Mouse (Mus musculus) midbrain, embryonic 15.5 days (tissue): Measurements from ENCODE around the gene 0610009B22Rik. TPM values are rescaled to one million over a fixed set of nuclear protein-coding genes. Genes with fewer than 3 reads are reported as not detected.

Source experiments
- ATAC-seq: fragments of 200-750 bp; cut with Nextera tagmentation; replicated peaks from 2 replicates; pipeline ENCODE4 v1.8.0; 2017; ENCODE audit warnings: moderate TSS enrichment
- H3K27ac ChIP-seq: fragments of 300-500 bp; sonication (generic); 2 replicates; pipeline ENCODE4 v1.5.1; 2015; ENCODE audit warnings: mild to moderate bottlenecking, inconsistent platforms
- H3K27me3 ChIP-seq: fragments of 300-500 bp; sonication (generic); replicated peaks from 2 replicates; pipeline ENCODE4 v1.6.1; 2015; ENCODE audit warnings: inconsistent platforms
- H3K36me3 ChIP-seq: fragments of 300-500 bp; sonication (generic); replicated peaks from 2 replicates; pipeline ENCODE4 v1.6.1; 2015; ENCODE audit warnings: inconsistent platforms
- H3K4me1 ChIP-seq: fragments of 300-500 bp; sonication (generic); 2 replicates; pipeline ENCODE4 v1.6.1; 2015; ENCODE audit warnings: inconsistent platforms
- H3K4me2 ChIP-seq: fragments of 300-500 bp; sonication (generic); 2 replicates; pipeline ENCODE4 v1.6.1; 2015; ENCODE audit warnings: inconsistent platforms, mild to moderate bottlenecking, moderate library complexity
- H3K4me3 ChIP-seq: fragments of 300-500 bp; sonication (generic); 2 replicates; pipeline ENCODE4 v1.5.1; 2015; ENCODE audit warnings: mild to moderate bottlenecking, inconsistent platforms
- H3K9ac ChIP-seq: fragments of 300-500 bp; sonication (generic); 2 replicates; pipeline ENCODE4 v1.6.1; 2015; ENCODE audit warnings: mild to moderate bottlenecking, inconsistent platforms
- H3K9me3 ChIP-seq: fragments of 300-500 bp; sonication (generic); 2 replicates; pipeline ENCODE4 v1.6.1; 2016; ENCODE audit warnings: inconsistent platforms
- WGBS: fragments of 180-500 bp; shearing (Covaris S2); methylation state at CpG from one replicate; pipeline ENCODE4 v1.1.7; 2015; ENCODE audit warnings: mixed read lengths; 5-methylcytosine and 5-hydroxymethylcytosine counted together
- polyA plus RNA-seq: library from polyadenylated mRNA; unstranded; fragments of >200 nt; fragmentation: Nextera tagmentation; extraction: Ambion mirVana; gene quantifications from 2 replicates; pipeline ENCODE4 v1.2.1, GENCODE M21; 2015

The 0610009B22Rik gene
- polyA plus RNA-seq, 1 experiment from 2014 or later, result 86.0 TPM

GRCm38 (mm10) chr11:51656798-51657521 lies 31.7 kb downstream of the 0610009B22Rik start:
- 84% methylated on average over 10 of the region's 10 CpGs for WGBS
- no peaks in the 10 kb centered on the region for H3K4me1 ChIP-seq

GRCm38 (mm10) chr11:51654891-51655290 lies 33.8 kb downstream of the 0610009B22Rik start:
- peaks cover 11% of the 10 kb centered on the region for H3K4me1 ChIP-seq
- H3K4me2 ChIP-seq, result no peak overlapping the region
- H3K27ac ChIP-seq, result no peak overlapping the region
- no peak overlapping the region for H3K9ac ChIP-seq
- 92% methylated on average over 3 of the region's 3 CpGs for WGBS
- no peaks in the 10 kb centered on the region for H3K36me3 ChIP-seq
- H3K27me3 ChIP-seq, result peaks cover 4% of the 10 kb centered on the region; the same call in 1 of the 2 replicates
- H3K9me3 ChIP-seq, result no peaks in the 10 kb centered on the region
- H3K4me3 ChIP-seq, result no peak overlapping the region
- ATAC-seq, result no peak

More at GRCm38 (mm10) chr11:51656798-51657521, 31.7 kb downstream of the 0610009B22Rik start:
- Histone ChIP-seq H3K9ac (no peak overlapping the region), H3K27me3 (no peaks in the 10 kb centered on the region), H3K4me3 (no peak overlapping the region), H3K9me3 (no peaks in the 10 kb centered on the region), H3K4me2 (no peak overlapping the region), H3K36me3 (no peaks in the 10 kb centered on the region), H3K27ac (no peak overlapping the region)
- no peak for ATAC-seq

DNA sequence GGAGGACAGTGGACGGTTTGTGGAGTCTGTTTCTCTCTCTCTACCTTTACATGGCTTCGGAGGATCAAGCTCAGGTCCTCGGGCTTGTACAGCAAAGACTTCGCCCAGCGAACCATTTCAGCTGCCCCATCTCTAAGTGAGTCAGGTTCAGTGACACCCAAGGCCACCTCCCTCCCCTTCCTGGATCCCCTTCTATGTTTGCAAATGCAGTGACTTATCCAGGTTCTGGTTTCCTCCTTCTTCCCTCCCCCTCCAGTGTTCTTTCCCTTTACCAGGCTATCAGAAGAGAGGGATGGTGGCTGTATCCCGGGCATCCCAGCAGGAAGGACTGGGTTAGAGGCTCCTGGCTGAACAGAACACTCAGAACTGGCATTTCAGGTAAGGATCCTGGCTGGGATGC lies 34.9 kb downstream of the 0610009B22Rik start:
- peaks cover 14% of the 10 kb centered on the region for H3K27me3 ChIP-seq
- H3K27ac ChIP-seq, result no peak overlapping the region
- no peak for ATAC-seq
- H3K4me2 ChIP-seq, result no peak overlapping the region
- H3K36me3 ChIP-seq, result no peaks in the 10 kb centered on the region
- H3K9me3 ChIP-seq, result no peaks in the 10 kb centered on the region
- H3K4me3 ChIP-seq, result no peak overlapping the region
- H3K4me1 ChIP-seq, result peaks cover 23% of the 10 kb centered on the region
- no peak overlapping the region for H3K9ac ChIP-seq
- 94% methylated on average over 6 of the region's 6 CpGs for WGBS

- H3K27me3 ChIP-seq, result peaks cover 14% of the 10 kb centered on the region
- no peak overlapping the region for H3K27ac ChIP-seq
- no peak overlapping the region for H3K4me3 ChIP-seq
- no peak overlapping the region for H3K4me2 ChIP-seq
- WGBS, result 89% methylated on average over 4 of the region's 4 CpGs
- no peak overlapping the region for H3K9ac ChIP-seq
- ATAC-seq, result no peak
- peaks cover 26% of the 10 kb centered on the region for H3K4me1 ChIP-seq
- no peaks in the 10 kb centered on the region for H3K36me3 ChIP-seq
- H3K9me3 ChIP-seq, result no peaks in the 10 kb centered on the region
Measured at GRCm38 (mm10) chr11:51652889-51653418, 35.7 kb downstream of the 0610009B22Rik start.

DNA sequence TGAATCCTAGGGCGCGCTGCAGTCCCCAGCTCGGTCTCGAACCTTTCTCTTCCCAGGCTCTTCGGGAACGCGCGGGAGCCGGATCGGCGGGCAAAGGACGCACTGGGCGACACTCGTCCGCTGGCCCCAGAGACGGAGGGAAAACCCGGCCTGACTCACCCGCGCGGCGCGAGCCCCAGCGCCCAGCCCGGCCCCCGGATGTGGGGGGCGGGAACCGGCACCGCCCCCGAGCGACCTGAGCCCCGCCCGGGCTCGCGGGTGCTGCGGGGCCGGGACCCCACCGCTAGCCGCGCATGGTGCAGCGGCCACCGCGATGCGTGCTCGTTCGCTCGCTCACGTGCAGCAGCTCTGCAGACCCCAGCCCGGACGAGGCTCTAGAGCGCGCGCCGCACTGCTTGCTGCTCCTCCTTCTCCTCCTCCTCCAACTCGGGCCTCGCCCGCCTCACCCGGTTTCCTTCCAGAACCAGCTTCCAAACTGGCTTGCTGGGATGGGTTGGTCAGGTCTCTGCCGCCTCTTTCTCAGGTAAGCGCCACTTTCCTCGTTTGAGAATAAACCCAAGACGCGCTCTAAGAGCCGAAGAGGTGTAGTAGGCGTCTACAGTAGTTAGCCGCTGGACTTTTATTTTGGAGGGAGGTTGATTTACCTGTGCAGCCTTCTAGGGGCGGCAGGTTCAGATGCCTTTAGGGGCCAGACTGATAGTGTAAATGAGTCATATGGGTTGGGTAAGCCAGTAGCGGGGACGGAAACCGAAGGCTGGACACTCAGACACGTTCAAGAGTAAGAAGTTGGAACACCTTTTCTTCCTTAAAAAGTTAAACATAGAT lies 37.8 kb downstream of the 0610009B22Rik start, which contains the start of the genes N4bp3 and D930048N14Rik:
N4bp3 (minus strand) TSS at position 152 of the 825 bp plus-strand sequence.
D930048N14Rik (plus strand) TSS at position 264 of the 825 bp plus-strand sequence.
- ATAC-seq, result peak; percentile 84
- Histone ChIP-seq H3K9me3 (no peaks in the 10 kb centered on the region), H3K27ac (0 out of 2 replicates have a peak within 1 kb of the TSS, but pooled peaks have one; percentile 15), H3K9ac (peak within 1 kb of the TSS; percentile 64), H3K4me3 (peak within 1 kb of the TSS; percentile 76), H3K36me3 (no peaks in the 10 kb centered on the region), H3K4me2 (peak within 1 kb of the TSS; percentile 97), H3K4me1 (peaks cover 26% of the 10 kb centered on the region), H3K27me3 (peaks cover 14% of the 10 kb centered on the region)
- WGBS, result 1% methylated on average over 69 of the region's 70 CpGs

DNA sequence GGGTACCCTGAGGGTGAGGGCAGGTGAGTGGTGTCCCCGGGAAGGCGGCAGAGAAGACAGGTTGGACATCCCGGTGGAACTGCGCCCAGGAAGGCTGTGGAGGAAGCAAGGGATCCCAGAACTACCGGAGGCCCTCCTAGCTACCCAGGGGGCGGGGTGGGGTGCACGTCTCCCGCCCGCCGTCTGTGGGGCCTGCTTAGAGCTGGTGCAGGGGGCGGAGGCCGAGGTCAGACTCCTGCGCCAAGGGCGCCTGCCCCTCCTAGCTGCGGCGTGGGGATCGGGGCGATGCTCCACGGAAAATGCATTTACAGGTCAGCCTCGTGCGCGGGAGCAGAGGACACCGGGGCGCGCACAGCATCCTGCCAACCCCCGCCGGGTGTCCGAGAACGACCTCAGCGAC lies 38.4 kb downstream of the 0610009B22Rik start:
- H3K4me2 ChIP-seq, result peak overlapping the region; percentile 97
- H3K4me1 ChIP-seq, result peaks cover 26% of the 10 kb centered on the region
- ATAC-seq, result 0 out of 2 replicates have a peak, but pooled peaks have one; percentile 8
- no peaks in the 10 kb centered on the region for H3K9me3 ChIP-seq
- H3K27ac ChIP-seq, result 0 out of 2 replicates have a peak overlapping the region, but pooled peaks have one; percentile 15
- WGBS, result under 1% methylated on average over 30 of the region's 30 CpGs
- H3K27me3 ChIP-seq, result peaks cover 14% of the 10 kb centered on the region
- H3K4me3 ChIP-seq, result peak overlapping the region; percentile 76
- H3K9ac ChIP-seq, result peak overlapping the region; percentile 64
- no peaks in the 10 kb centered on the region for H3K36me3 ChIP-seq

- no peaks in the 10 kb centered on the region for H3K36me3 ChIP-seq
- peak overlapping the region; percentile 76 for H3K4me3 ChIP-seq
- H3K27me3 ChIP-seq, result peaks cover 14% of the 10 kb centered on the region
- WGBS, result 6% methylated on average over 7 of the region's 7 CpGs
- H3K27ac ChIP-seq, result no peak overlapping the region
- peak overlapping the region; percentile 97 for H3K4me2 ChIP-seq
- H3K4me1 ChIP-seq, result peaks cover 26% of the 10 kb centered on the region
- peak overlapping the region; percentile 64 for H3K9ac ChIP-seq
- H3K9me3 ChIP-seq, result no peaks in the 10 kb centered on the region
- no peak for ATAC-seq
Measured at GRCm38 (mm10) chr11:51649889-51650199, 38.8 kb downstream of the 0610009B22Rik start.

- H3K4me1 ChIP-seq, result peaks cover 26% of the 10 kb centered on the region
- H3K27me3 ChIP-seq, result peaks cover 14% of the 10 kb centered on the region
- no peak overlapping the region for H3K27ac ChIP-seq
- no peak for ATAC-seq
- H3K36me3 ChIP-seq, result no peaks in the 10 kb centered on the region
- H3K4me3 ChIP-seq, result peak overlapping the region; percentile 76
- WGBS, result 26% methylated on average over 11 of the region's 11 CpGs
- H3K9me3 ChIP-seq, result no peaks in the 10 kb centered on the region
- peak overlapping the region; percentile 97 for H3K4me2 ChIP-seq
- H3K9ac ChIP-seq, result peak overlapping the region; percentile 64
Measured at GRCm38 (mm10) chr11:51649111-51649888, 39.4 kb downstream of the 0610009B22Rik start.

DNA sequence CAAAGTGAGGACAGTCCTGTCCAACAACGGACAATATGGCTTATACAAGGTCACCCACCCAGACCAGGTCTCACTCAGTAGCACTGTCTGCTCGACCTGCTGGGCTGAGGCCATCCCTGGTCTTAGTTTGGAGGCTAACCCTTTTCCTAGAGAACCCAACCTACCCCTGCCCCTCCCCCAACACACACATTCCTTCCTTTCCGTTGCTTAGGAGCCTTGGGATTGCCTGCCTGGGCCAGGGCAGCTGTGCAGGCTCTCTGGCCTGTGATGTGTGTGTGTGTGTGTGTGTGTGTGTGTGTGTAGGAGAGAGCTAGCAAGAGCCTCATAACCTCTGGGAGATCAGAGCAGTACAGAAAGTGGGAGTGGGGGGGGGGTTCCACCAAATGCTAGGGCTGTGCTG lies 40.1 kb downstream of the 0610009B22Rik start:
- Histone ChIP-seq H3K36me3 (no peaks in the 10 kb centered on the region), H3K27ac (no peak overlapping the region), H3K9me3 (no peaks in the 10 kb centered on the region), H3K27me3 (peaks cover 14% of the 10 kb centered on the region), H3K4me2 (0 out of 2 replicates have a peak overlapping the region, but pooled peaks have one; percentile 97), H3K4me3 (no peak overlapping the region), H3K4me1 (peaks cover 26% of the 10 kb centered on the region), H3K9ac (no peak overlapping the region)
- ATAC-seq, result 0 out of 2 replicates have a peak, but pooled peaks have one; percentile 7
- 5% methylated on average over 3 of the region's 3 CpGs for WGBS

- 87% methylated on average over 15 of the region's 15 CpGs for WGBS
- Histone ChIP-seq H3K27ac (0 out of 2 replicates have a peak overlapping the region, but pooled peaks have one; percentile 23), H3K4me1 (peaks cover 26% of the 10 kb centered on the region), H3K4me2 (no peak overlapping the region), H3K36me3 (no peaks in the 10 kb centered on the region), H3K4me3 (no peak overlapping the region), H3K27me3 (peaks cover 14% of the 10 kb centered on the region), H3K9ac (no peak overlapping the region), H3K9me3 (no peaks in the 10 kb centered on the region)
- ATAC-seq, result no peak
Measured at GRCm38 (mm10) chr11:51646751-51647667, 41.7 kb downstream of the 0610009B22Rik start.

- peaks cover 14% of the 10 kb centered on the region for H3K27me3 ChIP-seq
- no peak overlapping the region for H3K4me3 ChIP-seq
- H3K9me3 ChIP-seq, result no peaks in the 10 kb centered on the region
- H3K36me3 ChIP-seq, result no peaks in the 10 kb centered on the region
- H3K4me1 ChIP-seq, result peaks cover 26% of the 10 kb centered on the region
- 85% methylated on average over 7 of the region's 7 CpGs for WGBS
- H3K4me2 ChIP-seq, result no peak overlapping the region
- no peak overlapping the region for H3K27ac ChIP-seq
- H3K9ac ChIP-seq, result no peak overlapping the region
- ATAC-seq, result no peak
Measured at GRCm38 (mm10) chr11:51646245-51646644, 42.4 kb downstream of the 0610009B22Rik start.
